Mouse (Mus musculus) heart, embryonic 15.5 days (tissue): ENCODE measurements around the gene Aim2. TPM values are rescaled to one million over a fixed set of nuclear protein-coding genes. Genes with fewer than 3 reads are reported as not detected.

Experiments used
- ATAC-seq: fragments of 200-750 bp; cut with Nextera tagmentation; replicated peaks from 2 replicates; pipeline ENCODE4 v1.8.0; 2017; ENCODE audit warnings: low read depth, moderate TSS enrichment; ENCODE audit not compliant: insufficient number of reproducible peaks, insufficient read depth, low FRiP score
- H3K27ac ChIP-seq: fragments of 300-500 bp; sonication (generic); 2 replicates; pipeline ENCODE4 v1.5.1; 2015; ENCODE audit warnings: mild to moderate bottlenecking, inconsistent platforms
- H3K27me3 ChIP-seq: fragments of 300-500 bp; sonication (generic); 2 replicates; pipeline ENCODE4 v1.6.1; 2015; ENCODE audit warnings: inconsistent platforms
- H3K36me3 ChIP-seq: fragments of 300-500 bp; sonication (generic); 2 replicates; pipeline ENCODE4 v1.6.1; 2015; ENCODE audit warnings: mild to moderate bottlenecking, inconsistent platforms
- H3K4me1 ChIP-seq: fragments of 300-500 bp; sonication (generic); replicated peaks from 2 replicates; pipeline ENCODE4 v1.6.1; 2015; ENCODE audit warnings: inconsistent platforms
- H3K4me2 ChIP-seq: fragments of 300-500 bp; sonication (generic); 2 replicates; pipeline ENCODE4 v1.6.1; 2015; ENCODE audit warnings: inconsistent platforms, mild to moderate bottlenecking, moderate library complexity
- H3K4me3 ChIP-seq: fragments of 300-500 bp; sonication (generic); 2 replicates; pipeline ENCODE4 v1.5.1; 2015; ENCODE audit warnings: mild to moderate bottlenecking, inconsistent platforms
- H3K9ac ChIP-seq: fragments of 300-500 bp; sonication (generic); 2 replicates; pipeline ENCODE4 v1.6.1; 2015; ENCODE audit warnings: mild to moderate bottlenecking, inconsistent platforms
- H3K9me3 ChIP-seq: fragments of 300-500 bp; sonication (generic); replicated peaks from 2 replicates; pipeline ENCODE4 v1.6.1; 2016; ENCODE audit warnings: inconsistent platforms
- WGBS: fragments of 180-500 bp; shearing (Covaris S2); methylation state at CpG from one replicate; pipeline ENCODE4 v1.1.7; 2015; ENCODE audit warnings: mixed read lengths; 5-methylcytosine and 5-hydroxymethylcytosine counted together
- polyA plus RNA-seq: library from polyadenylated mRNA; unstranded; fragments of >200 nt; fragmentation: Nextera tagmentation; extraction: Ambion mirVana; gene quantifications from 2 replicates; pipeline ENCODE4 v1.2.1, GENCODE M21; 2015

Aim2 gene
- polyA plus RNA-seq, 1 experiment from 2014 or later = 1.1 TPM

DNA sequence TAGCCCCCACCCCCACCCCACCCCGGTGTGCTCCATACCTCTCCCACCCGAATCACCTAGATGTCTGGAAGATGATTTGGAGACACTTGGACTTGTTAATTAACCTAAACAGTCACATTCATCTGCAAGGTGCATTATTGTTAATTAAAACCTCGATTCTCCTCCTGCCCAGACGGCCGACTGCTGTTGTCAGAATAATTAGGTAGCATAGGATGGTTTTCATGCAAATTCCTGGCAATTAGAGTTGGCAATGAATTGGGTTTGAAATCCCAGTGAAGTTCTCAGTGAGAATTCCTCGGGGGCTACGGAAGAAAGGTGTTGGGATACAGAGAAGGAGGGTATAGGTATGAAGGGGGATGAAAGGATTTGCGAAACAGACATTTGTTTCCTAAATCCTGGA lies 22.2 kb upstream of the Aim2 start:
- 71% methylated on average over 8 of the region's 8 CpGs for WGBS
- H3K4me2 ChIP-seq = no peak overlapping the region
- H3K27ac ChIP-seq = no peak overlapping the region
- no peak overlapping the region for H3K4me3 ChIP-seq
- H3K9ac ChIP-seq = no peak overlapping the region
- H3K27me3 ChIP-seq = no peaks in the 10 kb centered on the region
- no peak for ATAC-seq
- H3K36me3 ChIP-seq = no peaks in the 10 kb centered on the region
- H3K4me1 ChIP-seq = peaks cover 5% of the 10 kb centered on the region
- H3K9me3 ChIP-seq = no peaks in the 10 kb centered on the region

GRCm38 (mm10) chr1:173329185-173329584 lies 21.5 kb upstream of the Aim2 start:
- ATAC-seq = peak; percentile 45; the same call in 1 of the 2 replicates
- peaks cover 5% of the 10 kb centered on the region for H3K4me1 ChIP-seq
- H3K4me3 ChIP-seq = no peak overlapping the region
- H3K27ac ChIP-seq = no peak overlapping the region
- no peaks in the 10 kb centered on the region for H3K36me3 ChIP-seq
- H3K9me3 ChIP-seq = no peaks in the 10 kb centered on the region
- H3K9ac ChIP-seq = no peak overlapping the region
- no peak overlapping the region for H3K4me2 ChIP-seq
- 9% methylated on average over 4 of the region's 4 CpGs for WGBS
- H3K27me3 ChIP-seq = no peaks in the 10 kb centered on the region

DNA sequence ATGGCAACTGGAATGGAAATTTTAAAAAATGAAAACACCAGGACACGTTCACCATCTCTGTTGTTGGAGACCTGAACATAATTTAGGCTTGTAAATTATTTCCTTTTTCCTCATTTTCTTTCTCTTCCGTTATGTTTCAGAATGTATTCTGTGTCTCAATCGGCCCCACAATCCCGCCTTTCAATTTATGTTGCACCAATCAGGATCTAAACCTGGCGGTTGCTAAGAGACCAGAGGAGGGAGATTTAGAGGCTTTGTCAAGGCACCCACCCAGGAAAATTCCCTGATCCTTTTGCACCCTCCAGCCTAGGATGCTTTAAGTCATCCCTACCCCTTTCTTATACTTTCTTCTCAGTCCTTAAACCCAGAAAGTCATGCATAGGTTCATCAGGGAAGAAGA lies 20.9 kb upstream of the Aim2 start:
- peaks cover 5% of the 10 kb centered on the region for H3K4me1 ChIP-seq
- no peak for ATAC-seq
- H3K9ac ChIP-seq = no peak overlapping the region
- no peaks in the 10 kb centered on the region for H3K9me3 ChIP-seq
- H3K27me3 ChIP-seq = no peaks in the 10 kb centered on the region
- no peak overlapping the region for H3K4me2 ChIP-seq
- no peak overlapping the region for H3K4me3 ChIP-seq
- whole genome bisulfite sequencing = 72% methylated on average over 5 of the region's 5 CpGs
- no peak overlapping the region for H3K27ac ChIP-seq
- H3K36me3 ChIP-seq = no peaks in the 10 kb centered on the region

DNA sequence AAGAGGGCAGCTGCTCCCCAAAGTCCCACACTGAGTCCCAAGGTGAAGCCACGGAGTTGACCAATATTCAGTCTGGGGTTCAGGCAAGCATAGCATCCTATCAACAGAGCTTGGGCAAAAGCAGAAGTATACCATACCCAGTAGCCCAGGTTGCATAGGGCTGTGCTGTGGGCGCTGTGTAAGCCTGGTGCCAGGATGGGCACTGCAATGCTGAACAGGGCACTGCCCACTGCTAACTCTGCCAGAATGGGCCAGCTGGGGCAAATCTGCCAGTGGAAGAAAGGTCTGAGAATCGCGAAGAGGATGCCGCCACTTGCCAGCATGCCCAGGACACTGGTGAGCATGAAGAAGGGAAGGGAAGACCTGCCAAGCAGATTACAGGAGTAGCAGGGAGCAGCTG lies 18.3 kb upstream of the Aim2 start:
- no peak overlapping the region for H3K4me3 ChIP-seq
- no peak overlapping the region for H3K9ac ChIP-seq
- H3K9me3 ChIP-seq = no peaks in the 10 kb centered on the region
- no peaks in the 10 kb centered on the region for H3K27me3 ChIP-seq
- ATAC-seq = no peak
- H3K27ac ChIP-seq = no peak overlapping the region
- peaks cover 5% of the 10 kb centered on the region for H3K4me1 ChIP-seq
- H3K36me3 ChIP-seq = no peaks in the 10 kb centered on the region
- no peak overlapping the region for H3K4me2 ChIP-seq
- 81% methylated on average over 5 of the region's 5 CpGs for WGBS

GRCm38 (mm10) chr1:173333312-173334253 lies 17.1 kb upstream of the Aim2 start, which contains the start of gene Ackr1:
Gene Ackr1 (minus strand): TSS chr1:173333750.
- Histone ChIP-seq H3K27me3 (no peaks in the 10 kb centered on the region), H3K4me2 (no peak within 1 kb of the TSS), H3K9me3 (no peaks in the 10 kb centered on the region), H3K4me1 (peaks cover 5% of the 10 kb centered on the region), H3K9ac (no peak within 1 kb of the TSS), H3K4me3 (no peak within 1 kb of the TSS), H3K27ac (no peak within 1 kb of the TSS), H3K36me3 (no peaks in the 10 kb centered on the region)
- peak; percentile 34; the same call in 1 of the 2 replicates for ATAC-seq
- 39% methylated on average over 9 of the region's 9 CpGs for WGBS

DNA sequence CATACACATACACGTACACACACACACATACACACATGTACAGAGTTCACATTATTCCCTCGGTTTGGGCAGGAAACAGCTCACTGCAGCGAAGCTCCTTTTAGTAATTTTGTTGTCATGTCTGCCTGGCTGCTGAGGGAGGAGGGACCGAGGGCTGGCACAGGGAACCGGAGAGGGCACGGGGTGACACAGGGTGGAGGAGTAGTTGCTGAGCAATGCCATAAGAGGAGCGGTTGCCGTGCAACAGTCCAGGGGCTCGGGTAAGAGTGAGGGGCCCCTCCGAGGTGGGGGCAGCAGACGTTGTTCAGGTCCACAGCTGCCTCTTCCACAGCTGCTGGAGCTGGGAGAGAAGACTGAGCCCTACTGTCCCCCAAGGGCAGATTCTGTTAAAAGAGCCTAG lies 14.8 kb upstream of the Aim2 start:
- no peak overlapping the region for H3K4me3 ChIP-seq
- H3K9ac ChIP-seq = no peak overlapping the region
- H3K36me3 ChIP-seq = no peaks in the 10 kb centered on the region
- no peaks in the 10 kb centered on the region for H3K4me1 ChIP-seq
- 52% methylated on average over 11 of the region's 11 CpGs for WGBS
- ATAC-seq = no peak
- H3K9me3 ChIP-seq = no peaks in the 10 kb centered on the region
- no peaks in the 10 kb centered on the region for H3K27me3 ChIP-seq
- H3K4me2 ChIP-seq = no peak overlapping the region
- no peak overlapping the region for H3K27ac ChIP-seq

DNA sequence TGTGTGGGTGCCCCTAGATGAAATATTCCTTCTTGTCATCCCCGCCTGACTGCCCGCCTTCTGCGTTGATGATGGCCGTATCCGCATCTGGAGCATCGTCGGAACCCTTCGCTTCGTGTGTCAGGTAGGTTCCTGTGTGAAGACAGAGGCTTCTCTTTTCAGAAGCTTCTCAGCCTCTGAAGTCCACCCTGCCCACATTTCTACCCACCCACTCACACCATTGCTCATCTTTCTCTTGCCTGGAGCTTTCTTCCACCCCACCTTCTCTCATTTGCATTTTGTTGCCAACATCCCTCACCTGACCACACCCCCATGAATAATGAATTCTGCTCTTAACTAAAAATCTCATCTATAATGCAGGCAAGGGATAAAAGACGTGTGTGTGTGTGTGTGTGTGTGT lies 13.7 kb upstream of the Aim2 start:
- Histone ChIP-seq H3K4me3 (no peak overlapping the region), H3K27ac (no peak overlapping the region), H3K36me3 (no peaks in the 10 kb centered on the region), H3K9ac (no peak overlapping the region), H3K9me3 (no peaks in the 10 kb centered on the region), H3K27me3 (no peaks in the 10 kb centered on the region), H3K4me2 (no peak overlapping the region), H3K4me1 (no peaks in the 10 kb centered on the region)
- WGBS = 90% methylated on average over 10 of the region's 10 CpGs
- no peak for ATAC-seq

DNA sequence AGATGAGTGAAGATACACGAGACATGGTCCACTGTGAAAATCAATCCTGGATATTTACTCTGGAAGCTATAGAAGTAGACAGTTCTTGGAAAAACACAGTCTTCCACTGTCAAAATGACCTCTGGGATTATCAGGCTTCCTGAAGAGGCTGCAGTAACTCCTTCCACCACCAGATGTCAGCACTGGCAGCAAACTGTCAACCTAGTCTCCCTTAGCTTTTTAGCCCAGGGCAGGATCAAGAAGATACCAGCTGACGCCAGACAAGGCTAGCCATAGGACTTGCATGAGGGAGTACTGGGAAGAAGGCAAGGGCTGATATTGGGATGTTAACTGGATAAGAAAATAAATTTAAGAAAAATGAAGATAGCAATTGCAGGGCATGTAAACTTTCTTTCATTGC lies 11.1 kb upstream of the Aim2 start:
- Histone ChIP-seq H3K9ac (no peak overlapping the region), H3K27ac (no peak overlapping the region), H3K4me1 (no peaks in the 10 kb centered on the region), H3K36me3 (no peaks in the 10 kb centered on the region), H3K4me3 (no peak overlapping the region), H3K27me3 (no peaks in the 10 kb centered on the region), H3K9me3 (no peaks in the 10 kb centered on the region), H3K4me2 (no peak overlapping the region)
- 5% methylated on average over 2 of the region's 2 CpGs for WGBS
- ATAC-seq = no peak

DNA sequence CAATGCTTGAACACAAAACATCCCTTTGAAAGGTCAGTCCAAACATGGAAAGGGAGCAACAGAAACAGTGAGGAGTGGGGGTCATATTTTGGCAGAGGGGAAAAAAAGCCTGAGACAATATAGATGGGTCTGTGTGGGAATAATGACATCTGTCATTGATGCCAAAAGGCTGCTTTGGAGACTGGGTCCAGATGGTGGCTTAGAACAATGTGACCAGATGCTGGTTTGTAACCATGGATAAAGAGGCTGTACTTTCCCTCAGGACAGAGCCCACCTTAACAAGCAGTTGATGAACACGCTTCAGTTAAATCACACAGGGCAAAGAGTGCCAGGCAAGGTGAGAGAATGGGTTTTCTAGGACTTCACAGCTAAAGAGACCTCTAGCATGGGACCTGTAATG lies 8.3 kb upstream of the Aim2 start:
- H3K27ac ChIP-seq = no peak overlapping the region
- WGBS = 81% methylated on average over 1 of the region's 1 CpGs
- no peaks in the 10 kb centered on the region for H3K27me3 ChIP-seq
- no peak overlapping the region for H3K9ac ChIP-seq
- no peaks in the 10 kb centered on the region for H3K4me1 ChIP-seq
- H3K9me3 ChIP-seq = no peaks in the 10 kb centered on the region
- H3K36me3 ChIP-seq = no peaks in the 10 kb centered on the region
- ATAC-seq = no peak
- H3K4me3 ChIP-seq = no peak overlapping the region
- H3K4me2 ChIP-seq = no peak overlapping the region

GRCm38 (mm10) chr1:173343934-173344333 lies 6.7 kb upstream of the Aim2 start:
- no peak overlapping the region for H3K9ac ChIP-seq
- no peak for ATAC-seq
- H3K27me3 ChIP-seq = no peaks in the 10 kb centered on the region
- H3K36me3 ChIP-seq = no peaks in the 10 kb centered on the region
- H3K4me2 ChIP-seq = no peak overlapping the region
- no peaks in the 10 kb centered on the region for H3K9me3 ChIP-seq
- 54% methylated on average over 3 of the region's 3 CpGs for WGBS
- H3K27ac ChIP-seq = no peak overlapping the region
- no peak overlapping the region for H3K4me3 ChIP-seq
- peaks cover 4% of the 10 kb centered on the region for H3K4me1 ChIP-seq

DNA sequence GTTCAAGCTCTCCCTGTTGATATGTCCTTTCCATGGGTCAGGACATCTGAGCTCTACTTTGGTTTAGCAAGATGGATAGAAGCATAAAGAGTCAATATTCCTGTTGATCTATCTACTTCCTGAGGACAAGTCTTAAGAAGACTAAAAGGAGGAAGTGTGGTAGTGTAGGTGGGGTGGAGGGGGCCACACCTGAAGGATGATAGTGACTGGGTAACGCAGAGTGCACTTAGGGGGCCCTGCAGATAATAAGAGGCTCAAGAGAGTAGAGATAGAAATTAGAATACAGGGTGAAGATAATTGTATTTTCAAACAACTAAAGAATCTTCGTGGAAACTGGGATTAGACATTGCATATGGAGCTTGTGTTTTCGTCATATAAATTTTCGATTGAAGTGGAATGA lies 5.6 kb upstream of the Aim2 start:
- no peak overlapping the region for H3K27ac ChIP-seq
- H3K36me3 ChIP-seq = no peaks in the 10 kb centered on the region
- H3K9me3 ChIP-seq = no peaks in the 10 kb centered on the region
- no peak overlapping the region for H3K4me3 ChIP-seq
- H3K27me3 ChIP-seq = no peaks in the 10 kb centered on the region
- no peak for ATAC-seq
- peaks cover 8% of the 10 kb centered on the region for H3K4me1 ChIP-seq
- 81% methylated on average over 4 of the region's 4 CpGs for WGBS
- H3K4me2 ChIP-seq = no peak overlapping the region
- H3K9ac ChIP-seq = no peak overlapping the region

DNA sequence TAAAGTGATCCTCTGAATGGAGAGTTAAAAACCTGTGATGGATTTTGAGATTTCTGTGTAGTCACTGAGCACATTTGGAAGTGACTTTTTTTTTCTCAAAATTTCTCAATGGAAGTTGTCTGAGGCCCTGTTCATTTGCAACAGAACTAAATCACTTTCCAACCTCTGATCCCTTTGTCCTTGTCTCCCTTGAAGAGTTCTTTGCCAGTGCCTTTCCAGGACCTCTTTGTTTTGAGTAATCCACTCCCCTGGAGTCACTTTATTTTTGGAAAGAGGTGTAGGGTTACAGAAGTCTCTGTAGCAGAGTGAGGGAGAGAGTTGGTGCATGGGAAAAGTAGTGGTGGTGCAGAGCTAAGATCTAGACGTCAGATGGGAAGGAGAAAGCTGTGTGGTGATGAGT lies 2.2 kb upstream of the Aim2 start:
- H3K27me3 ChIP-seq = no peaks in the 10 kb centered on the region
- 16% methylated on average over 1 of the region's 1 CpGs for WGBS
- ATAC-seq = no peak
- no peak overlapping the region for H3K9ac ChIP-seq
- H3K27ac ChIP-seq = no peak overlapping the region
- no peak overlapping the region for H3K4me3 ChIP-seq
- no peaks in the 10 kb centered on the region for H3K36me3 ChIP-seq
- H3K9me3 ChIP-seq = no peaks in the 10 kb centered on the region
- H3K4me2 ChIP-seq = no peak overlapping the region
- H3K4me1 ChIP-seq = peaks cover 11% of the 10 kb centered on the region
